Mouse (Mus musculus): Measurements from ENCODE around the gene Samd8. TPM values are rescaled to one million over a fixed set of nuclear protein-coding genes. Genes with fewer than 3 reads are reported as not detected.

Gene Samd8
- total and polyA plus RNA-seq, 2 experiments from 2014 or later, result 28.4 to 67.6 TPM

DNA sequence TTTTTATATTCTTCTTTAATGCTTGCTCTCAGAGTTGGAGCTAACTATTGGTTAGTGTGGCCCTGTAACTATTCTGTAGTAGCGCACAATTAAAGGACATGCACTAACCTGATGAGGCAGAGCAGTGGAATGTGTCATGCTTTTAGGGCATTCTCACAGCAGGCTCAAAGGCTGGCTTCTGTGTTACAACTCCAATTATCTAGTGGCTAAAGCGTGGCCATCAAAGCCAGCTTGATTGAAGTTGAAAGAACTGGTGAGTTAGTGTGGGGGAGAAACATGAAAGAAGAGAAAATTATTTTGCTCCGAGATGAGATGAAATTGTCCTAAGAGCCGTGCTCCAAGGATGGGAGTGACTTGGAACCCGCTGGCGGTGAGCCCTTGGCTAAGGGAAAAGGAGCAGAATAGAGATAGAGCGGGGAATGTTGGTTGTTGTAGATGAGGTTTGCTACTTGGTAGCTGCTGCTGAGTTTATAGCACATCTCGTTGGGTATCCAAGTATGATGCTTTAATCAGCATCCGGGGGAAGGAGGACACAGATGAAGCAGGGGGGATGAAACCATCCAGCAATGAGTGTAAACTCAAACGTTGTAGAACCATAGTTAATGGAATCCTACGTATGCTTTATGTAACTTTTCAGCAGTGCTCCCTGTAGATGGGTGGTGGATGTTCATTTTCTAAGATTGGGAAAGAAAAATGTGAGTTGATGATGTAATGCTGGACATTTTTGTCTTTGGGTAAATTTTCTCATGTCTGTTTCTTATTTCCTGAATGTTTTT lies 22.4 kb downstream of the Samd8 start:
- H3K9me3 ChIP-seq (ENCODE audit: low read length), result no peaks in the 10 kb centered on the region
- H3K4me1 ChIP-seq (ENCODE audit: insufficient read depth), result no peaks in the 10 kb centered on the region
- H3K4me2 ChIP-seq (ENCODE audit: low read depth), result no peak overlapping the region
- H3K36me3 ChIP-seq (ENCODE audit: insufficient read depth), result peaks cover 12% of the 10 kb centered on the region
- ATAC-seq, result no peak
- TF ChIP-seq CTCF (IDR thresholded peaks at IDR 0.05; ENCODE audit: low read depth), result no peak
- no peak for DNase-seq
- H3K9ac ChIP-seq, result no peak overlapping the region
- WGBS, result 65% methylated on average over 11 of the region's 11 CpGs
- H3K27me3 ChIP-seq (ENCODE audit: insufficient read depth, low read length), result no peaks in the 10 kb centered on the region
- H3K4me3 ChIP-seq (ENCODE audit: low read depth, low read length), result no peak overlapping the region
- H3K27ac ChIP-seq (ENCODE audit: low read depth, low read length), result no peak overlapping the region

DNA sequence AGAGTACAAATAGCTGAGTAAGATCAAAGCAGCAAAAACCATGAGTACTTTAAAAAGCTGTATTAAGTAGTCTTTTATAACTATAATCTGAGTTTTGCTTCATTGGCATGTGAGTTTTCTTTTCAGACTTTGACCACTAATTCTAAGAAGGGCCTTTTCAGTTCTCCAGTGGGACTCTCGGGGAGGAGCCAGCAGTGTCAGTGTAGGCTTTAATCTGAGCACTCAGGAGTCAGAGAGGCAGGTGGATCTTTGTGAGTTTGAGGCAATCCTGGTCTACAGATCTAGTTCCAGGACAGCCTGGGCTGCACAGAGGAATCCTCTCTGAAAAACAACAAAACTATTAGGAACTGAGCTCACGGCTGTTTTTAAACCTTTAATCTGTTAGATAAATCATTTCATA lies 23.6 kb downstream of the Samd8 start:
- Histone ChIP-seq H3K9ac (no peak overlapping the region), H3K4me1 (ENCODE audit: insufficient read depth) (no peaks in the 10 kb centered on the region), H3K36me3 (ENCODE audit: insufficient read depth) (peaks cover 15% of the 10 kb centered on the region), H3K9me3 (ENCODE audit: low read length) (no peaks in the 10 kb centered on the region), H3K4me2 (ENCODE audit: low read depth) (no peak overlapping the region), H3K27me3 (ENCODE audit: insufficient read depth, low read length) (no peaks in the 10 kb centered on the region), H3K27ac (ENCODE audit: low read depth, low read length) (no peak overlapping the region), H3K4me3 (ENCODE audit: low read depth, low read length) (no peak overlapping the region)
- DNase-seq, result no peak
- WGBS, result 52% methylated on average over 2 of the region's 2 CpGs
- no peak for ATAC-seq
- TF ChIP-seq CTCF (IDR thresholded peaks at IDR 0.05; ENCODE audit: low read depth), result no peak

- 92% methylated on average over 4 of the region's 4 CpGs for WGBS
- Histone ChIP-seq H3K4me3 (ENCODE audit: low read depth, low read length) (no peak overlapping the region), H3K9me3 (ENCODE audit: low read length) (no peaks in the 10 kb centered on the region), H3K4me2 (ENCODE audit: low read depth) (no peak overlapping the region), H3K27me3 (ENCODE audit: insufficient read depth, low read length) (no peaks in the 10 kb centered on the region), H3K27ac (ENCODE audit: low read depth, low read length) (no peak overlapping the region), H3K4me1 (ENCODE audit: insufficient read depth) (no peaks in the 10 kb centered on the region), H3K9ac (no peak overlapping the region), H3K36me3 (ENCODE audit: insufficient read depth) (peaks cover 25% of the 10 kb centered on the region)
- ATAC-seq (no peak), DNase-seq (no peak)
- TF ChIP-seq CTCF (IDR thresholded peaks at IDR 0.05; ENCODE audit: low read depth), result no peak
Measured at GRCm38 (mm10) chr14:21776201-21776600, 25.9 kb downstream of the Samd8 start.

DNA sequence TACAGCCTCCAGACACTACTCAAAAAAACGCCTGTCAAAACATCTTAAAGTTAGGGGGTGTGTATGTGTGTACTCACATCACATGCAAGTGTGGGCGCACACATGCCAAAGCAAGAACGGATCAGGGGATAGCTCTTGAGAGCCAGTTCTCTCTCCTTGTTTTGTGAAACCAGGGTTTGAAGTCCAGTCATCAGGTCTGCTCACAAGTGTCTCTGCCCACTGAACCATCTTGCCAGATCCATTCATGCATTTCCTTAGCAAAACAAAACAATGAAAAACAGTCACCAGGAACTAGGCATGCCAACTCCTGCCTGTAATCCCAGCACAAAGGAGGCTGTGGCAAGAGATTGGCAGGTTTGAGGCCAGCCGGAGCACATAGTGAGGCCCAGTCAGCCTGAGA lies 36.2 kb downstream of the Samd8 start:
- no peak overlapping the region for H3K4me2 ChIP-seq (ENCODE audit: low read depth)
- no peaks in the 10 kb centered on the region for H3K4me1 ChIP-seq (ENCODE audit: insufficient read depth)
- H3K36me3 ChIP-seq (ENCODE audit: insufficient read depth), result peaks cover 12% of the 10 kb centered on the region; the same call in 1 of the 2 replicates
- TF ChIP-seq CTCF (IDR thresholded peaks at IDR 0.05; ENCODE audit: low read depth), result no peak
- no peak overlapping the region for H3K4me3 ChIP-seq (ENCODE audit: low read depth, low read length)
- no peak overlapping the region for H3K27ac ChIP-seq (ENCODE audit: low read depth, low read length)
- ATAC-seq (no peak), DNase-seq (no peak)
- WGBS, result 44% methylated on average over 4 of the region's 4 CpGs
- H3K9ac ChIP-seq, result no peak overlapping the region
- H3K27me3 ChIP-seq (ENCODE audit: insufficient read depth, low read length), result no peaks in the 10 kb centered on the region
- H3K9me3 ChIP-seq (ENCODE audit: low read length), result no peaks in the 10 kb centered on the region

- no peaks in the 10 kb centered on the region for H3K4me1 ChIP-seq (ENCODE audit: insufficient read depth)
- TF ChIP-seq CTCF (IDR thresholded peaks at IDR 0.05; ENCODE audit: low read depth), result no peak
Measured at GRCm38 (mm10) chr14:21787374-21787773, 37.0 kb downstream of the Samd8 start.

DNA sequence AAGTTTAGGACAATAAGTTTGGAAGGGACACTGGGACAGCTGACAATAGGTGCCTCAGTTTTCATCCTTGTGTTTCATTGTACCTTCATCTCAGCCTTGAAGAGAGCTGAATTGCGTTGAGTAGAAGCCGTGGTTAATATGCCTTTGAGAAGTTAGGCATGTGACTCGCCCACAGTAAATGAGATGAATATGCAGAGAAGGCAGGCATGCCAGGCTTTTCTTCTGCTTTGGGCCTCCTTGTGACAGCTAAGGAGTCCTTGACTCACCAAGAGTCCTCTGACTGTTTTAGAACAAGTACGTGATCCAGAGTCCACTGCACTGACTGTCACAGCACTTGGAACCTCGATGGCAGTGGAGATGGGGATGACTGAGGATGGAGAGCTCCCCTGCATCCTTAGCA lies 37.8 kb downstream of the Samd8 start:
- ATAC-seq, result no peak
- no peaks in the 10 kb centered on the region for H3K27me3 ChIP-seq (ENCODE audit: insufficient read depth, low read length)
- no peak for DNase-seq
- H3K27ac ChIP-seq (ENCODE audit: low read depth, low read length), result no peak overlapping the region
- H3K4me3 ChIP-seq (ENCODE audit: low read depth, low read length), result no peak overlapping the region
- H3K9me3 ChIP-seq (ENCODE audit: low read length), result no peaks in the 10 kb centered on the region
- H3K36me3 ChIP-seq (ENCODE audit: insufficient read depth), result peaks cover 21% of the 10 kb centered on the region
- no peak overlapping the region for H3K4me2 ChIP-seq (ENCODE audit: low read depth)
- 79% methylated on average over 5 of the region's 5 CpGs for WGBS
- H3K4me1 ChIP-seq (ENCODE audit: insufficient read depth), result no peaks in the 10 kb centered on the region
- TF ChIP-seq CTCF (IDR thresholded peaks at IDR 0.05; ENCODE audit: low read depth), result no peak
- H3K9ac ChIP-seq, result no peak overlapping the region

More at GRCm38 (mm10) chr14:21787374-21787773, 37.0 kb downstream of the Samd8 start:
- no peak overlapping the region for H3K9ac ChIP-seq
- ATAC-seq, result no peak
- H3K27ac ChIP-seq (ENCODE audit: low read depth, low read length), result no peak overlapping the region
- no peaks in the 10 kb centered on the region for H3K9me3 ChIP-seq (ENCODE audit: low read length)
- H3K4me3 ChIP-seq (ENCODE audit: low read depth, low read length), result no peak overlapping the region
- H3K36me3 ChIP-seq (ENCODE audit: insufficient read depth), result peaks cover 15% of the 10 kb centered on the region
- H3K27me3 ChIP-seq (ENCODE audit: insufficient read depth, low read length), result no peaks in the 10 kb centered on the region
- H3K4me2 ChIP-seq (ENCODE audit: low read depth), result no peak overlapping the region
- no peak for DNase-seq
- 85% methylated on average over 3 of the region's 3 CpGs for WGBS

DNA sequence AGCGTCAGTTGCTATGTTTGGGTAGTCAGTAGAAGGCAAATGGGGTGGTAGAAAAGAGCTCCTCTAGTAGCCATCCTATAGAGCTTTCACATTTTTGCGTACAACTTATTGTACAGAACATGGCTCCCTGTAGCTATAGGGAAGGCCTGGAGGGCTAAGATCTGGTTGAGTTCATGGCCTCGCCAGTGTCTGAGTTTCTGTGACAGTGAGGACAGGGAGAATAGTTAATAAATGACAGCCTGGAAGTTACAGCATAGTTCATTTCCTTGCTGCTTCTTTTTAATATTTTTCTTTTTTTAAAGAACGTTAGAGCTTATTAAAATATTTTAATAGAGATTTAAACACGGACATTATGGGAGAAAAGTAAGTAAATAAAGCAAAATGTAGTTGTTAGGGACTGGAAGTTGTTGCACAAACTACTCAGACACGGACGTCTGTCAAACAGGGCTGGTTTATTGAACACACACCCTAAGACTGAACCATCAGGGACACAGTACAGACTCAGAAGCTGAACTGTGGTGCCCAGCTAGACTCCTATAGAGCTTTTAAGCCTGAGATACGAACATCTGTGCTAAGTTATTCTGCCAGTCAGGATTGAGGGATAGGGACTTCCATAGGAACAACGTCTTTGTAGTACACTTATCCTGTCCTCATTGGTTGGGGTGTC lies 40.4 kb downstream of the Samd8 start:
- H3K36me3 ChIP-seq (ENCODE audit: insufficient read depth), result peaks cover 28% of the 10 kb centered on the region
- H3K9ac ChIP-seq, result no peak overlapping the region
- no peak overlapping the region for H3K4me3 ChIP-seq (ENCODE audit: low read depth, low read length)
- DNase-seq, result no peak
- H3K9me3 ChIP-seq (ENCODE audit: low read length), result no peaks in the 10 kb centered on the region
- no peak overlapping the region for H3K4me2 ChIP-seq (ENCODE audit: low read depth)
- ATAC-seq, result no peak
- H3K27me3 ChIP-seq (ENCODE audit: insufficient read depth, low read length), result no peaks in the 10 kb centered on the region
- H3K4me1 ChIP-seq (ENCODE audit: insufficient read depth), result no peaks in the 10 kb centered on the region
- WGBS, result 91% methylated on average over 9 of the region's 9 CpGs
- TF ChIP-seq CTCF (IDR thresholded peaks at IDR 0.05; ENCODE audit: low read depth), result no peak
- no peak overlapping the region for H3K27ac ChIP-seq (ENCODE audit: low read depth, low read length)

Data from forebrain, postnatal 0 days (tissue).